Mouse (Mus musculus) heart, adult 2 months (tissue): Measurements from ENCODE around the gene Gm3336.

ENCODE experiments used
- CTCF ChIP-seq: fragments of 200-600 bp; IDR thresholded peaks from 2 replicates; pipeline ENCODE4 v1.8.1; 2022; ENCODE audit warnings: antibody characterized with exemption, mild to moderate bottlenecking, moderate library complexity
- EP300 ChIP-seq: fragments of 200-500 bp; IDR thresholded peaks from 2 replicates; pipeline ENCODE4 v1.6.1; 2011; ENCODE audit warnings: low read depth, low read length, control low read depth; ENCODE audit not compliant: insufficient read depth
- POLR2A ChIP-seq: fragments of 200-500 bp; IDR thresholded peaks from 2 replicates; pipeline ENCODE4 v1.6.1; 2011; ENCODE audit warnings: mild to moderate bottlenecking, low read depth, low read length, control low read depth; ENCODE audit not compliant: insufficient read depth

DNA sequence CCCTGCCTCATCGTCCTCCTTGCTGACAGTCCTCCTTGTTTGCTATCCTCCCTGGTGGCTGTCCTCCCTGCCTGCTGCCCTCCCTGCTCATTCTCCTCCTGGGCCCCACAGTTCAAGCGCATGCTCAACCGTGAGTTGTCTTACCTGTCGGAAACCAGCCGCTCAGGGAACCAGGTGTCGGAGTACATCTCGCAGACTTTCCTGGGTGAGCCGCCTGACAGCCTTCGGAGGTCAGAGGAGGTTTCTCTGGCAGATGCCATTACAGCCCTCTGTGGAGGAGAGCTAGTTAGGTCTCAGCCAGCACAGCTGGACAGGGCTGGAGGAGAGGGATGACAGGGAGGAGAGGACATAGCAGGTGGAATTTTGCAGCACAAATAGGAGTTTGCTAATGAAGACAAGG, 28.3 kb downstream of the Gm3336 start:
- TF ChIP-seq CTCF: no peak
- TF ChIP-seq POLR2A: no peak
- TF ChIP-seq EP300: no peak
